Mouse (Mus musculus): ENCODE data around the gene Tnfrsf1b. TPM values are rescaled to one million over a fixed set of nuclear protein-coding genes. Genes with fewer than 3 reads are reported as not detected.

Tnfrsf1b gene
- total RNA-seq (2021), result 1 to 10 TPM; 2.8 to 3.4 TPM
- long read RNA-seq, partial matches to known transcripts, result 0 of 2 reads
- long read RNA-seq, other reads (novel, unspliced or antisense), result 1 of 2 reads

- peak in 1 of 2 experiments; percentile 22 for DNase-seq (ENCODE audit: low spot score in 2 of 2)
Measured at GRCm38 (mm10) chr4:145246173-145247011, at the start of gene Tnfrsf1b. Tnfrsf1b (minus strand) TSS chr4:145246870.

DNA sequence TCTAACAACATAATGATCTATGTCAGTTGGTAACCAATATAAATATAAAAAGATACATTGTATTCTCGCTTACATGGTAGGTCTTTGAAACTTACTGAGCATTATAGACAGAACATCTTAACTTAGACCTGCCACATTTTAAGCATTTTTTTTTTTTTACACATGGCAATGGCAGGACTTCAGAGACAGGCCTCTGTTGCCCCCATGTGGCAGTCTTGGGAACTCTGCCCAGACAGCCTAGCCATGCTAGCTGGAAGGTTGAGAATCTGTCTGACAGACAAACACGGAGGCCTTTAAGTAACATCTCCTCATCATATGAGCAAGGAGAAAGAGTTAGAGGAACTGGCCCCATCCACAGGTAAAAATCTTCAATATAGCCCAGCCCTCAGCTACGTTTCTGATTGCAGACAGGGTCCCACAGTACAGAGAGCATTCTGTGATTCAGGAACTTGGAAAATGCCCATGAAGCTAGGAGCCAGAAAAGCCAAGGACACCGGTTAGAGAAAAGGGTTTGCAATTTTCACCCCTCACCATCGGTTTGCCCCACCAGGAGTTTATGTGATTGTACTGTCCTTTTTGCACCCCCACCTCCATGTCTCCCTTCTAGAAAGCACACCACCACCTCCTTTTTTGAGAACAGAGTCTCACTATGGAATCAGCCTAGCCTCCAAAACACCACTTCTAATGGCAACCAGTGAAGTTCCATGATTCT, 49.1 kb upstream of the Tnfrsf1b start:
- DNase-seq (ENCODE audit: low spot score in 2 of 2), result peak; percentile 52 to 80

DNA sequence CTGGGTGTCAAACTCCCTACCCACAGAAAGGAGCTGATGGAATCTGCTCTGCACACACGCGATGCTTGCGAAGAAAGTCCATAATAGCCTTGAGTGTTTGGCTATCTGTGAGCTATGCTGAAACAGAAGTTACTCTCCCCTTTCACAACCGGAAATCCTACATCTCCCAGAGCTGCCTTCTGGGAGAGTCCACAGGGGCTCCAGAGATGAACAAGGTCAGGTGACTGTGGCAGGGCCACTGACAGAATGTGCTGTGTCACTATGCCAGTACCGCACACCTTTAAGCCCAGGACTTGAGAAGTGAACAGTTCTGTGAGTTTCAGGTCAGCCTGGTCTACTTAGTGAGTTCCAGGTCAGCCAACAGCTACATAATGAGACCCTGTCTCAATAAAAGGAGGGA, 47.9 kb upstream of the Tnfrsf1b start:
- no peak for DNase-seq (ENCODE audit: low spot score in 2 of 2)

DNA sequence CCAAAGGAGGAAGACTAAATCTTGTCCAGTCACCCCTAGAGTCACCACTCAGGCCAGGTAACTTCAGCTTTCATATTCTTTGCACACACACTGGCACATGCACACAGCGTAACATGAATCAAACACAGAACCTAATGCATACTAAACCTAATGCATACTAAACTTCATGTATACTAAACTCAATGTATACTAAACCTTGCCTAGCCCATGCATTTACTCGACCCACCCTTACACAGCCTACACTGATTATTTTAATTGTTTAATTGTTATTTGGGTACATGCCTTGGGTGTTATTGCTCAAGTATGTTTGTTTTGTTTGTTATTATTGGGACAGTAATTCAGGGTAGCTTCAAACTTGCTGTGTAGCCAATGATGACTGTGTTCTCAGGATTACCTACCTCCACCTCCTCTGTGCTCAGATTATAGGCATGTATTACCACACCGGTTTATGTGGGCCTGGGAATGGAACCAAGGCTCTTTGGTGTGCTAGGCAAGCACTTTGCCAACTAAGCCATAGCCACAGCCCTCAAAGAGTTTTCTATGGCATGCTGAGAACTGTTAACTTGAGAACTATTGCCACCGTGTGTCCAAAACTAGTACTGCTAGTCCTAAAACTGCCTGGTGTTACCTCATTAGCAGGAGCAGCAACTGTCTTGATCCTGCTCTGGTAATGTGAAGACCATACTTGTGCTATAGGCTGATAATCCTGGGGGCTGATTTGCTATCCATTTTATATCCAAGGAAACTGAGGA, 39.9 kb upstream of the Tnfrsf1b start:
- peak; percentile 55 to 89 for DNase-seq (ENCODE audit: low spot score in 2 of 2)

- DNase-seq (ENCODE audit: low spot score in 2 of 2), result no peak
Measured at GRCm38 (mm10) chr4:145284675-145285074, 38.0 kb upstream of the Tnfrsf1b start.

- no peak for DNase-seq (ENCODE audit: low spot score in 2 of 2)
Measured at GRCm38 (mm10) chr4:145283441-145283840, 36.8 kb upstream of the Tnfrsf1b start.

- no peak for DNase-seq (ENCODE audit: low spot score in 2 of 2)
Measured at GRCm38 (mm10) chr4:145280966-145281365, 34.3 kb upstream of the Tnfrsf1b start.

DNA sequence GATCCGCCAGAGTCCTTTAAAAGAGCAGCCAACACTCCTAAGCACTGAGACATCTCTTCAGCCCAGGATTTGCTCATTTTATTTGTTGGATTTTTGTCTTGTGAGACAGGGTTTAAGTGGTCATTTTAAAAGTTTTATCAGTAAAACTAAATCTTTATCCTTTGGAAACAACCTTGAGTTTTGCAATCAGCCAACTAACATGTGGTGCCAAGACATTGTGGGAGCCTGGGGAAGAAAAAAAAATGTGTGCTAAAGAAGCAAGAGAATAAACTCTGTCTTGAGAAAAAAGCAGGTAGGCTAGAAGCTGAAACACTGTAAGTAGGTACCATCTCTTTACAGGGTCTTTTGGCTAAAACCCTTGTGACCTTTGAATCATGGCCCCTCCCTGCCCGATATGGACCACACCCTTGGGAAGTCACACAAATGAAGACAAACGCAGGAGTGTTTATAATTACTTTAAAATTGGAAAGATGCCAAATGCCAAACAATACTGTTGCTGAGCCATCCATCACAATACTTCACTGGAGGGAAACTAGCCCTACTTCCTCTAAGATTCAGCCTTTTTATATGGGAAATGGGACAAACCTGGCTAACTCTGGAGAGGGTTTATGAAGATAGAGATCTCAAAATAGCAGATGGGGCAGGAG, 32.2 kb upstream of the Tnfrsf1b start:
- no peak for DNase-seq (ENCODE audit: low spot score in 2 of 2)

DNA sequence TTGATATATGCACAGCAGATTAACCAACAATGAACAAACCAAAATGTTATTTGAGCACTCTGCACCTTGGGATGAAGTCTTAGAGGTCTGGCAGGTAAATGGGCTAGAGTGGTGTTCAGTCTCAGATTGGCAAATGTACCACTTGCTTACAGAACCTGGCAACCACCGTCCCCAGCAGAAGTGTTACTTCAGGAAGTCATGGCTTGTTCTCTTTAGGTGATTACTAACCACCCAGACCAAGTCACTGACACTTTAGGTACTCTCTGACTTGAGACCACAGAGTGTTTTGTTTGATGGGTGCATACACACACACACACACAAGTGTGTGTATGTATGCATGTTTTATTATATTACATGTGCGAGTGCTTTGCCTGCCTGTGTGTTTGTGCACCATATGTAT, 31.6 kb upstream of the Tnfrsf1b start:
- DNase-seq (ENCODE audit: low spot score in 2 of 2), result no peak

GRCm38 (mm10) chr4:145276368-145277249, 29.9 kb upstream of the Tnfrsf1b start:
- DNase-seq (ENCODE audit: low spot score in 2 of 2), result no peak

GRCm38 (mm10) chr4:145274887-145275286, 28.2 kb upstream of the Tnfrsf1b start:
- DNase-seq (ENCODE audit: low spot score in 2 of 2), result no peak

DNA sequence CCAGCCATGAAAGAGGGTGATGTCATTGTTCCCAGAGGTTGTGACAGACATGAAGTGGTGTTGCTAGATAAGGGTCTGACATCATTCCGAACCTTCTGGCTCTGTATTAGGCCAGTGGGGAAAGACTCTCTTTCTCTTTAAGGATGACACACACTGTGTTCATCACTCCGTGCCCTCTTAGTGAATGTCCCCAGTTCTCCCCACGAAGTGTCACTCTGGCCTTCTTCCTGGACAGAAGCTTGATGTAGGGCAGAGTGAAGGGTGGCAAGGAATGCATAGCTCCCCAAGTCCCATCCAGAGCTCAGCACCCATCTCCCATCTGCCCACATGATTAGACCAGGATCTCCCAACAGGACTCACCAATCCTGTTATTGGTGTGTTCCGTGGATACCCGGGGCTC, 27.3 kb upstream of the Tnfrsf1b start:
- DNase-seq (ENCODE audit: low spot score in 2 of 2), result no peak

GRCm38 (mm10) chr4:145272763-145273162, 26.1 kb upstream of the Tnfrsf1b start:
- no peak for DNase-seq (ENCODE audit: low spot score in 2 of 2)

- no peak for DNase-seq (ENCODE audit: low spot score in 2 of 2)
Measured at GRCm38 (mm10) chr4:145271634-145272033, 25.0 kb upstream of the Tnfrsf1b start.

DNA sequence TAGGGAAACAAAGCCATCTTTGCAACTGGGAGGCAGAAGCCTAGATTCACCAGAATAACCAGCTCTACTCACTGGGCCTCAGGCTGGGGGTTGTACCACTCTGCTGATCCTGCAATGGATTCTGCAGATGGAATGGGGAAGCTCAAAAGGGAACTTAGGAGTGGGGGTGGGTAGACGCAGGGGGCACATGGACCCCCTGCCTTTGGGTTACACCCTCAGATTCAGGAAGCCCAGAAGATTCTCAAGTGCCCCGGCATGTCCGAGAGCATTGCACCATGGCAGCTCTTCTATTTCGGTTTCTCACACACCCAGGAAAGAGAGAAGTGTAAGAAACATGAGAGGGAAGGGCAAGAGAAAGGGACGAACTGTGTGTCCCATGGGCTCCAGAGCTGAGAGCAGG, 23.5 kb upstream of the Tnfrsf1b start:
- no peak for DNase-seq (ENCODE audit: low spot score in 2 of 2)

DNA sequence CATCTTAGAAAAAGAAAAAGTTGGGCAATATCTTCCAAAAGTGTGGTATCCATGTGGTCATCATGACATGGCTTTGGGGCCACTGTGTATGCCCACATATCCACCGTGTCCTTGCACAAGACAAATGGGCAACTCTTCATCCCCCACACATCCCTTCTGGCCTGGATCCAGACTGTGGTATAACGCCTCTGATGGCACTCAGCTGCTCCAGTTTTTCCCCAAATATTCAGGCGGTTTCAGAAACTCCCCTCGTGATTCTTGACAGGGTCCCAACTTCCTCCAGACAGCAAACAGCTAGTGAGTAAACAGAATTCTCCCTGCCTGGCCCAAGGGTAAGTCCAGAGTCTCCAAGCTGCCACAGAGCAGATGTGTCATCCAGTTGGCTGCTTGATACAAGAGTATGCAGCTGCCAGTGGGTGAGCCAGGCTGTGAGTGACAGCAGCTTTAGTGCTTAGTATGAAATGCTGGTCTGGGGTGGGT, 21.0 kb upstream of the Tnfrsf1b start:
- no peak for DNase-seq (ENCODE audit: low spot score in 2 of 2)

DNA sequence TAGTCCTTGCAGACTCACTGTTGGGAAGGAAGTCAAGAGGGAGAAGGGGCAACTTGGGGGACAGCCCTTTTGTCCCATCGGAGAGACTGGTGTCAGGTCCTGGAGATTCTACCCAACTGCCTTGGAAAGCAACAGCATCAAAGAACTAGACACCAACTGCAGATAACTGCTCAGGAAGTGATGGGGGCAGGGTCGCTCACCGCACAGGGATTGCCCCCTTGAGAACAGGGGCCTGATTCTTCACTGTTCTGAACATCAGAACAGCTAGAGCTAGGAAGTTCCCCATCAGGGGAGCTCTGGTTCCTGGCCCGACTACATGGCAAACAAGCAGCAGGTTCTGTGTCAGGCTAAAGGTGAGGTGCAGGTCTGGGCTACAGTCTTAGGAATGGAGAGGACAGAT, 19.8 kb upstream of the Tnfrsf1b start:
- no peak for DNase-seq (ENCODE audit: low spot score in 2 of 2)

DNA sequence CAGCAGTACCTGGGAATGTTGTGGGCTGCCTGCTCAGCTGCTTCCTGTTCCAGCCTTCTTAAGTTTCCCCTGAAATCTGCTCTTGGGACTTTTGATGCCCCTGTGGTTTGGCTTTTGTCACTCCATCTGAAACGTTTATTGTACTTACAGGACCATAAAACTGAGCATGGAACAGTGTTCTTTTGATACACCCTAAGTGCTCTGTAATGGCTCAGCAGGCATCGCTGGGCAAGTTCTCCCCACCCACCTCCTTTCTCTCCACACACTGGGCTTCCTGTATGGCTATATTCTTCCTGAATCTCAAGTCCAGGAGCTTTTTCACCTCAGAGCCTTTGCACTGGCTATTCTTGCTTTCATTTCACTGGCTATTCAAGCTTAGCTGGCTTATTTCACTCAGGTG, 18.1 kb upstream of the Tnfrsf1b start:
- DNase-seq (ENCODE audit: low spot score in 2 of 2), result no peak

DNA sequence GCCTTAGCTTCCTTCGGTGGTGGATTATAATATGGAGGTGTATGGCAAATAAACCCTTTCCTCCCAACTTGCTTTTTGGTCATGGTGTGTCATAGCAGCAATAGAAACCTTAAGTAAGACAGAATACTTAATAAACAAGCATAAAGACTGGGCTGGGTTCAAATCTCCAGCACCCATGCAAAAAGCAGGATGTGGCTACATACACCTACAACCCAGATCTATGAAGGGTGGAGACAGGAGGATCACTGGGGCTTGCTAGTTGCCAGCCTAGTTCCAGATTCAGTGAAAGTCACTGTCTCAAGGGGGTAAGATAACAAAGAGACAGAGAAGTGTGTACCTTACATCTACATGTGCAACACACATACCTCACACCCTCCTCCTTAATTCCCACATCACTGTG, 16.9 kb upstream of the Tnfrsf1b start:
- no peak for DNase-seq (ENCODE audit: low spot score in 2 of 2)

- no peak for DNase-seq (ENCODE audit: low spot score in 2 of 2)
Measured at GRCm38 (mm10) chr4:145260802-145261201, 14.1 kb upstream of the Tnfrsf1b start.

Measured in layer of hippocampus, adult 18-20 months (tissue).